Mouse (Mus musculus): ENCODE measurements around the gene Dynlt1c. TPM values are rescaled to one million over a fixed set of nuclear protein-coding genes. Genes with fewer than 3 reads are reported as not detected.
"Not testable (repeated sequence)": the region's sequence is repeated elsewhere in the genome, so short reads cannot be mapped to it uniquely, and the experiment has no call there.

Gene Dynlt1c
- total RNA-seq, 1 experiment, result 16.8 TPM

DNA sequence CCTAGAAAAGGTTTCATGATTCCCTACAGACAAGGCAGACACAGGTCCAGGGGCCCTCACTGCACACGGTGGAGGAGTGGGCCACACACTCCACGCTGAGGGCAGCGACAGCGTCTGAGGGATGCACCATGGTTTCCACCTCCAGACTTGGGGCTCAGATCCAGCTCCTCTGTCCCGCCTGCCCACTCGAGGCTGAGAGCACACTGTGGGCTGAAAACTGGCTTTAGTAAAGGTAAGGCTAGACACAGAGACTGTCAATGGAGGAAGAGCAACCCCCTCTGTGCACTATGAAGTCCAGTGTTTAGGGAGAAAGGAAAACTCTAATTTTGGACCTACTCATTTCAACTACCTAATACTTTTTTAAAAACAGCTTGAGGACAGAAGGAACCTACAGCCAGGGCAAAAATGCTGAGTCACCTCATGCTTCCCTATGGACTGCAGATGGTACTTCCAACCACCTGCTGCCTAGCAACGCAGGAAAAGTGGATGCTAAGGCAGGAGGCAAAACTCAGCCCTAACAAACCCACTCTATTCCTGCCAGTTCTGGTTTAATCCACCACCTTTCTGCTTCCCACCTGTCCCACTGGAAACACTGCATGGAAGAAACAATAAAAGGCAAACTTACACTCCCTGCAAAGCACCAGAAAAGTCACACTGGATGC, 49.6 kb downstream of the Dynlt1c start:
- H3K9me3 ChIP-seq (ENCODE audit: control insufficient read depth, insufficient read depth, low read depth, low read length); H3K4me1 ChIP-seq (ENCODE audit: control insufficient read depth in 2 of 2, insufficient read depth in 2 of 2, low read length in 2 of 2, poor library complexity in 1 of 2); H3K4me3 ChIP-seq (ENCODE audit: insufficient read depth in 1 of 2, low read depth in 1 of 2, low read length in 2 of 2, poor library complexity in 1 of 2, severe bottlenecking in 1 of 2); in situ Hi-C loops (cut with MboI; ENCODE audit: low sequenced_read_pairs in 2 of 2, unreplicated experiment in 2 of 2); H3K27ac ChIP-seq (ENCODE audit: insufficient read depth, low read depth, low read length, poor library complexity, severe bottlenecking); DNase-seq (ENCODE audit: low read depth, low spot score); H3K36me3 ChIP-seq (ENCODE audit: control insufficient read depth, insufficient read depth, low read length, poor library complexity, severe bottlenecking); H3K9ac ChIP-seq (ENCODE audit: insufficient read depth, low read depth, low read length, poor library complexity, severe bottlenecking): not testable (repeated sequence)

DNA sequence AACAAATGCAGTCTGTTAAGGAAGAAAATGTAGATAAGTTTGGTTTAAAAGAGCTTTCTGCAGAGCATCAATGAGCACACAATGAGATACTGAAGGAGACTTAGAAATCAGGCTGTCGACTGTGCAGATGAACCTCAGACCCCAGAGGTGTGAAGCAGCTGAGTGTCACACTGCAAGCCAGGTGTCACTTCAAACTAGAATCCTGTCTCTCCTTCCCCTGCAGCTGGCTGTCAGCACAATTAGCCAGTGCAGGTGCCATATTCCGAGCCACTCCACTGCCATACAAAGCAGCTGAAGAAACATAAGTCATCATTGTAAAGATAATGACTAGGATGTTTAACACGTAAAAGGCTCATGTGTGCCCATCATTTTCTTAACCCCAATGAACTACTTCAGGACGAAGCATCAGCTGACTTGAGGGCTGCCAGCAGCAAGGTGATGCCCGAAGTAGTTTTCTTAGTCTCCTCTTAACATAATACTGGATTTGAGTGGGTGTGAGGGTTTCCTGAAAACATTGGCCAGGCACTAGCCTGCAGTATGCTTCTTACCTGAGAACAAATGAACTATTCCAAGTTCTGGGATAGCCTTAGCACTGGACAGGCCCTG, 52.0 kb downstream of the Dynlt1c start:
- H3K27ac ChIP-seq (ENCODE audit: insufficient read depth, low read depth, low read length, poor library complexity, severe bottlenecking); H3K36me3 ChIP-seq (ENCODE audit: control insufficient read depth, insufficient read depth, low read length, poor library complexity, severe bottlenecking); H3K4me3 ChIP-seq (ENCODE audit: insufficient read depth in 1 of 2, low read depth in 1 of 2, low read length in 2 of 2, poor library complexity in 1 of 2, severe bottlenecking in 1 of 2); H3K4me1 ChIP-seq (ENCODE audit: control insufficient read depth in 2 of 2, insufficient read depth in 2 of 2, low read length in 2 of 2, poor library complexity in 1 of 2); DNase-seq (ENCODE audit: low read depth, low spot score); in situ Hi-C loops (cut with MboI; ENCODE audit: low sequenced_read_pairs in 2 of 2, unreplicated experiment in 2 of 2); H3K9ac ChIP-seq (ENCODE audit: insufficient read depth, low read depth, low read length, poor library complexity, severe bottlenecking); H3K9me3 ChIP-seq (ENCODE audit: control insufficient read depth, insufficient read depth, low read depth, low read length): not testable (repeated sequence)

DNA sequence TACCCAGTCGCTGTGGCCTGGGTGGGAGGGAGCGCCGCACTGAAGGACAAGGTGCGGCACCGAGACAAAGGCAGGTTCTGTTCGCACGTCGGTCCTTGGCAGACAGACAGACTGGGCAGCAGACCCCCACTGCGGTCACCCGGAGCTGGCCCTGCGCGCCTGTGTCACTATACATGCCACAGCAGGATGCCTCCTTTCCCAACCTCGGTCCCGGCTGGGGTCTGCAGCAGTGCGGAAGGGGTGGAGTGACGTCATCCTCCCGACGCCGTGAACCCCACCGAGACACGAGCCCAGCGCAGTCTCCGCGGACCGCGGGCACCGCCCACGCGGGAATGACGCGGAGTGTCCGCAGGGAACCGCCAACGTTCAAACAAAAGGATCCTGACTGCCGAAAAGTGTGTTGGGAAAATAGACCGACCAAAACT, 53.6 kb downstream of the Dynlt1c start:
- DNase-seq (ENCODE audit: low read depth, low spot score); H3K27ac ChIP-seq (ENCODE audit: insufficient read depth, low read depth, low read length, poor library complexity, severe bottlenecking); H3K36me3 ChIP-seq (ENCODE audit: control insufficient read depth, insufficient read depth, low read length, poor library complexity, severe bottlenecking); in situ Hi-C loops (cut with MboI; ENCODE audit: low sequenced_read_pairs in 2 of 2, unreplicated experiment in 2 of 2); H3K9me3 ChIP-seq (ENCODE audit: control insufficient read depth, insufficient read depth, low read depth, low read length); H3K4me1 ChIP-seq (ENCODE audit: control insufficient read depth in 2 of 2, insufficient read depth in 2 of 2, low read length in 2 of 2, poor library complexity in 1 of 2): not testable (repeated sequence)
- Histone ChIP-seq H3K4me3 (ENCODE audit: insufficient read depth in 1 of 2, low read depth in 1 of 2, low read length in 2 of 2, poor library complexity in 1 of 2, severe bottlenecking in 1 of 2) (peak overlapping the region; percentile 71 to 94), H3K9ac (ENCODE audit: insufficient read depth, low read depth, low read length, poor library complexity, severe bottlenecking) (peak overlapping the region; percentile 75)

DNA sequence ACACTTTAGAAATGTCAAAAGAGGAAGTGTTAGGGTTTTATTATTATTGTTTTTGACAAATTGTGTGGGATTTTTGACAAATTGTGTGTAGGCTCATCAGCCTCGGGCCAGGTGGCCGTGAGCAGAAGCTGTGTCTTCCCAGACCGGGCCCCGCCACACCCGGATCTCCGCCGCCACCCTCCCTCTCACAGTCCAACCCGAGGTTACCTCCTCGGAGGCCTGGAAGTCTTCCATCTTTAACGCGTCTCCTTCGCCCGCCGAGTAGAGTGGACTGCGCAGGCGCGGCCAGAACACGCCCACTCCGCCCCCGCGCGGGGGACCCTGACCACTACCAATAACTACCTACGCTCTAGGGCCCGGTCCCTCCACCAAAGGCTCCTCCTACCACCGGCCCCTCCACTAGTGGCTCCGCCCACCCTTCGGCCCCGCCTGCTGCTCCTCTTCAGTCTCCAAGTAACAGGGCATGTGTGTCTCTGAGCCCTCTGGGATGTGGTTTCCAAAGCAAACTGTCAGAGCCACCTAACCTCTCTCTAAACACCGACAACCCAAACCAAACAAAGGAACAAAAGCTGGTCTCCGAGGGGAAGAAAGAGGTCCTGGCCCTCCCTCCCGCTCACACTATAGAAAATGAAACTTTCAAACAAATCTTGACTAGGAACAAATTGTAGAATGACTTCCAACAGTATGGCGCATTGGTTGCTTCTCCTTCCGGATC, 54.3 kb downstream of the Dynlt1c start, which contains the start of gene Dynlt1f:
Gene Dynlt1f (minus strand): TSS at position 334 of the 715 bp plus-strand sequence.
- Histone ChIP-seq H3K4me3 (ENCODE audit: insufficient read depth in 1 of 2, low read depth in 1 of 2, low read length in 2 of 2, poor library complexity in 1 of 2, severe bottlenecking in 1 of 2) (peak within 1 kb of the TSS; percentile 71 to 94), H3K9ac (ENCODE audit: insufficient read depth, low read depth, low read length, poor library complexity, severe bottlenecking) (peak within 1 kb of the TSS; percentile 75)
- H3K9me3 ChIP-seq (ENCODE audit: control insufficient read depth, insufficient read depth, low read depth, low read length); DNase-seq (ENCODE audit: low read depth, low spot score); H3K4me1 ChIP-seq (ENCODE audit: control insufficient read depth in 2 of 2, insufficient read depth in 2 of 2, low read length in 2 of 2, poor library complexity in 1 of 2); H3K27ac ChIP-seq (ENCODE audit: insufficient read depth, low read depth, low read length, poor library complexity, severe bottlenecking); H3K36me3 ChIP-seq (ENCODE audit: control insufficient read depth, insufficient read depth, low read length, poor library complexity, severe bottlenecking); in situ Hi-C loops (cut with MboI; ENCODE audit: low sequenced_read_pairs in 2 of 2, unreplicated experiment in 2 of 2): not testable (repeated sequence)

DNA sequence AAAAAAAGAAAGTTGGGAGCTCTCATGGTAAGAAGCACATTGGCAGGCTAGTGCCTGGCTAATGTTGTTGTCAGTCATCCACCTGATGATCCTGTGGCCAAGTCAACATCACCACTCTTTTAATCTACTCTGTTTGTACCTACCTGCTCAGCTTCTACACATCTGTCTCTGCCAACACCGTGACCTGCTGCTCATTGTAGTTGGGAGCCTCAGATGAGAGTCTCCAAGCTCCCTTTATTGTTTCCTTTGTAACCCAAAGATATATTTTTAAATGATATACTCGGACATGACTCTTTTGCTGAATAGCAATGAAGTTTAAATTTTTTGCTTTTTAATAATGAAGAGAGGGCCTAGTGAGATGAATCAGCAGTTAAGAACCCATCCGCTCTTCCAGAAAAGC, 55.0 kb downstream of the Dynlt1c start:
- H3K36me3 ChIP-seq (ENCODE audit: control insufficient read depth, insufficient read depth, low read length, poor library complexity, severe bottlenecking); in situ Hi-C loops (cut with MboI; ENCODE audit: low sequenced_read_pairs in 2 of 2, unreplicated experiment in 2 of 2); H3K4me3 ChIP-seq (ENCODE audit: insufficient read depth in 1 of 2, low read depth in 1 of 2, low read length in 2 of 2, poor library complexity in 1 of 2, severe bottlenecking in 1 of 2); H3K9me3 ChIP-seq (ENCODE audit: control insufficient read depth, insufficient read depth, low read depth, low read length); H3K27ac ChIP-seq (ENCODE audit: insufficient read depth, low read depth, low read length, poor library complexity, severe bottlenecking); DNase-seq (ENCODE audit: low read depth, low spot score); H3K4me1 ChIP-seq (ENCODE audit: control insufficient read depth in 2 of 2, insufficient read depth in 2 of 2, low read length in 2 of 2, poor library complexity in 1 of 2); H3K9ac ChIP-seq (ENCODE audit: insufficient read depth, low read depth, low read length, poor library complexity, severe bottlenecking): not testable (repeated sequence)

DNA sequence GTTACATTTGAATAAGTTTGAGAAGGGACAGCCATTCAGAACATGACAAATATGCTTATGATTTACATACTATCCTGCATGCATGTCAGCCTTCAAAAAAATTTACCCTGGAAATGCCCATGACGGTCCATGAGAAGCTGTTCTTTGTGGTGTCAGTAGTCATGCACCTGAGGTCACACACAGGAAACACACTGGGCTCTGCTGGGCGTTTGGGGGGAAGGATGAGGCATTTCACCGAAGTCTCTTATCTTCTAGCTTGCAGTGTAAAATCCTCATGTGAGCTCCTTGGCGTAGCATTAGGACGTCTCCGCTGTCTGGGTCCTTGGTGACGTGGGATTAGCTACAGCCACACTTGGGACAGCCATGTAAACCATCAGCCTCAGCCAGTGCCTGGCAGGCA, 57.3 kb downstream of the Dynlt1c start, which contains the start of gene Sytl3:
Gene Sytl3 (plus strand): TSS at position 293 of the 400 bp plus-strand sequence.
- DNase-seq (ENCODE audit: low read depth, low spot score); H3K36me3 ChIP-seq (ENCODE audit: control insufficient read depth, insufficient read depth, low read length, poor library complexity, severe bottlenecking); H3K27ac ChIP-seq (ENCODE audit: insufficient read depth, low read depth, low read length, poor library complexity, severe bottlenecking); H3K4me3 ChIP-seq (ENCODE audit: insufficient read depth in 1 of 2, low read depth in 1 of 2, low read length in 2 of 2, poor library complexity in 1 of 2, severe bottlenecking in 1 of 2); H3K9ac ChIP-seq (ENCODE audit: insufficient read depth, low read depth, low read length, poor library complexity, severe bottlenecking); H3K9me3 ChIP-seq (ENCODE audit: control insufficient read depth, insufficient read depth, low read depth, low read length); in situ Hi-C loops (cut with MboI; ENCODE audit: low sequenced_read_pairs in 2 of 2, unreplicated experiment in 2 of 2); H3K4me1 ChIP-seq (ENCODE audit: control insufficient read depth in 2 of 2, insufficient read depth in 2 of 2, low read length in 2 of 2, poor library complexity in 1 of 2): not testable (repeated sequence)

Other genes starting within 250 kb of the Dynlt1c start
- 557 and 575 TPM in 2 replicates for gene Dynlt1b, start 171.6 kb upstream of the Dynlt1c start, total RNA-seq (2012; rRNA removed)
- 164 and 165 TPM in 2 replicates for gene Dynlt1f, start 54.2 kb downstream of the Dynlt1c start, total RNA-seq (2012; rRNA removed)
- gene Sytl3, start 57.4 kb downstream of the Dynlt1c start, total RNA-seq (2012; rRNA removed), result 4.1 and 7.0 TPM in 2 replicates
- gene Ezr, start 181.1 kb downstream of the Dynlt1c start, total RNA-seq (2012; rRNA removed), result 131 and 180 TPM in 2 replicates